Mouse (Mus musculus) ovary, adult 18-20 months (tissue): ENCODE measurements around the gene Lmna.

Experiments used
- DNase-seq: peaks from one replicate; pipeline ENCODE4 v3.0.0; 2022; ENCODE audit warnings: low spot score, mixed read lengths

The Lmna gene

DNA sequence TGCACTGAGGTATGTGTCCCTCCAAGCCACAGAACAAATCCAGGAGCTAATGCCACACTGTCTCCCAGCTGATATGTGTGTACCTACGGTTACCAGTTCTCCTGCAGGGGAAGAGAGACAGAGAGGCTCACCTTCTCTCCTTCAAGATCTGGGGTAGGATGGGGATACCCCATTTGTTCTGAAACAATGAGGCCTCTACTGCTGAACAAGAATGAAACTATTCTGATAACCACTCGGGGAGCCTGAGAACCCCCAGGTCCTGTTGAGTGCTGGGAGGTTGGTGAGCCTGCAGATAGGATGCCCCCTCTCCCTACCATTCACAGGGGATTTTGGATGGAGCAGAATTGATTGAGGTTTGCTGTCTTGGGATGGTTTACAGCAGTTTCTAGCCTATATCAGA, 10.3 kb upstream of the Lmna start:
- DNase-seq: no peak

GRCm38 (mm10) chr3:88518411-88518810, 8.7 kb upstream of the Lmna start:
- DNase-seq: no peak

DNA sequence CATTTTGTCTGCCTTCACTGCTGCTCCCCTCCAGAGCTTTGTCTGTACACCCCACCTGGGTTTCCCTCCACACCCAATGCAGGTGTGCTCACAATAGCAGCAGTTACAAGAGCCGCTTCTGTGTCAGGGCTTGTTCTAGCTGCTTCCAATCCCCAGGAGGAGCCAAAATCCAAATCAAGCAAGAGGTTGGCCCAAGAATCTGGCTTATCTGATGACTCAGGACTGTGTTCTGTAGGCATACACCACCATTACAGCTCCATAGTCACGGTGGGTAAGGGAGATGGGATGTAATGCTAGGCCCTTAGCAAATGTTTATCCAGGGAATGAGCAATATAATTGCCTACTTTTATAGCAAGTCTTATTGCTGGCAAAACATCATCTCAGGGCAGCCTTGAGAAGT, 6.7 kb upstream of the Lmna start:
- DNase-seq: no peak

DNA sequence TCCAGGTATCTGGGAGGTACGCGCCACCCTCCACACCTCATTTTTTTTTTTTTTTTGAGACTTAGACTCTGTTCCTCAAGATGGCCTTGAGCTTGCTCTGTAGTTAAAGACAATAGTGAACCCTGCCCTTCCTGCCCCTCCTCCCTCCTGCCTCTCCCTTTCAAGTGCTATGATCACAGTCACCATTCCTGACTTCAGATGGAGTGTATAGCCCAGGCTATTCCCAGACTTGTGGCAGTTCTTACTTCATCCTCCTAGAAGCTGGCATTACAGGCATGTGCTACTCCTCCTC, 5.3 kb upstream of the Lmna start:
- no peak for DNase-seq

DNA sequence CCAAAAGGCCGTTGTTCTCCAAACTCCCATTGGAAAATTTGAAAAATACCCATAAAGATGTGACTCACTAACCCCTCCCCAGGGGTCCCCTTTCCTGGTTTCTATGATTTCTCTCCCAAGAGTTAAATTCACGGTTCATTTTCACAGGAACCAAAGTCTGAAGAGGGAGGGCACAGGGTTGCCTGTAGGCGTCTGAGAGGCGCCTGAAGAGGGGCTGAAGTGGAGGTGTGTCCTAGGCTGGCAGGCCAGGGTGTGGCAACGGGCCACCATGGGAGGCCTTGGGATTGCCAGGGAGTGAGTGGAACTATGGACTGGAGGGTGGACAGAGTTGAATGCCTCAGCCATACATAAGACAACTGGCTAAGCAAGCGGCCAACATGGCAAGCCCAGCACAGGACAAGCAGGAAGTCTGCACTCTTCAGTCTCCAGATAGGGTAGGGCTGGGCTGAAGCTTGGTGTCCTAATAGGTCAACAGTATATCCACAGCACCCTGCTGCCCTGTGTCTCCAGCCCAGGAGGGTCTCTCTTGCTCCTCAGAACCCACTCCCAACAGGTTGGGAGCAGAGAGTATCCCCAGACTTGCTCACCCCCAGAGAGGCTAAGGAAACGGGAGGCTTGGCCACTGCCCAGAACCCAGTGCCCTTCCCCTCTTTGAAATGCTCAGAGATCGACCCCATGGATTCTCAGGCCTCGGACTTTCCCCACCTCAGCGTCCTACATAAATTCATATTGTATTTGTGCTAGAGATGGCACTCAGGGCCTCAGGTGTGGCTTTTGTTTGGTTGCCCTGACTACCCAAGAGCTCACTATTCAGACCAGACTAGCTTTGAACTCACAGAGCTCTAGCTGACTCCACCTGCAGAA, 4.7 kb upstream of the Lmna start:
- DNase-seq: no peak

GRCm38 (mm10) chr3:88513546-88514115, 3.9 kb upstream of the Lmna start:
- DNase-seq: no peak

- no peak for DNase-seq
Measured at GRCm38 (mm10) chr3:88512896-88513545, 3.3 kb upstream of the Lmna start.

DNA sequence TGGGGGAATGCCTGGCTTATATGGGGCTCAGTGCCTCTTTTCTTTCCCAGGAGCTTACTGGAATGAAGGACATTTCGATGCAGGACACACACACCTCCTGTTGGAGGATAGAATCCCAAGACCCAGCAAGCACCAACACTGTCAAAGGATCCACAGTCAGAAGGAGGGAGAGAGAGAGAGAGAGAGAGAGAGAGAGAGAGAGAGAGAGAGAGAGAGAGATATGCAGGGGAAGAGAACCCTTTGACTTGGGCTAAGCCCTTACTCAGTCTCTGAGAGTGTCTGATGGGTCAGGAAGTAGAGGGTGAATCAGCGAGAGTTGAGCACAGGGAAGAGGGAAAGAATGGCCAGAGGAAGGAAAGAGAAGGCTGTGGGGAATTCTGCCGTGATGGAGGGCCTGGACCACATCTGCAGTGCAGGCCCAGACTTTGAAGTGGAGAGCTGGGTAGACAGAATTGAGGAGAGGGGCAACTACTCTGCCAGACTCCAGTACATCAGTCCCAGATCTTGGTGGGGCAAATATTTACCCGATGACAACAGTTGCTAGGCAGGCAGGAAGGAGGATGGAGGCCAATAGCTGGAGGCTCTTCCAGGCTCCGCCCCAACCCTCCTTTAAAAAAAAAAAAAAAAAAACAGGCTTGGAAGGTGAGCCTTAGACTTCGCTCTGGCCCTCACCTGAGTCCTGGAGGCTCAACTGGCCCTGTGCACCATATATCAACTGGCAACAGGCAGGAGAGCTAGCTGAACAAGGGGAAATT, 2.6 kb upstream of the Lmna start:
- no peak for DNase-seq

- no peak for DNase-seq
Measured at GRCm38 (mm10) chr3:88511559-88511958, 1.8 kb upstream of the Lmna start.

GRCm38 (mm10) chr3:88510421-88511289, 899 bp upstream of the Lmna start:
- DNase-seq: no peak

DNA sequence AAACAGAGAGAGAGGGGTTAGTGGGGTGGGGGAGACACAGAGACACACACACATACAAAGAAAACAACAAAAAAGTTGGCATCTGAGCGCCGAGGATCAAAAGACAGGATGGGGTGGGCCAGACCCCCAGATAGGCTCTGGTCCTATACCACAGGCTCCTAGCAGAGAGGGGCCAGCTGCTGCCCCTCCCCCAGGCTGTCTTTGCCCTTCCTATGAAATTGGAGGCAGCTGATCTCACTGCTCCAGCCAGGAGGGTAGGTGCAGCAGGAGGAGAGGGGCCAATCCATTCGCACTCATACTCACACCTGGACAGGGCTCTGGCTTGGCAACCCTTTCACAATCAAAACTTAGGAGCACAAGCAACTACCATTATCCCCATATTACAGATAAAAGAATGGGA, 506 bp downstream of the Lmna start:
- DNase-seq: no peak

DNA sequence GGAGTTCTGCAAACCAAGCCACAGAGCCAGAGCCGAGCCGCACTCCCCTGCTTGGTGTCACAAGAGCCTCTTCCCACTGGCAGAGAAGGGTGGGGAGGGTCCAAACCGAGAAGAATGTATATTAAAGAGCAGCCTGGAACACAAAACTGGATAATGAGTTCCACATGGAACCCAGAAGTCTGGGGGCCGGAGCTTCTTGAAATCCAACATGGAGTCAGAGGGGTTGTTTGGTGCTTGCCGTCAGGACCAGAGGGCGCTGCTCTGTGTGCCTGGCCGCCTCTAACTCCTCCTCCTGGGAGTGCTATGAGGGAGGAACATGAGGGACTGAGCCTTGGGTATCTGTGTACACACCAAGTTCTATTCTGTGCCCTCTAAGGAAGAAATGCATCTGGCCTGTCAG, 4.0 kb downstream of the Lmna start:
- DNase-seq: no peak

DNA sequence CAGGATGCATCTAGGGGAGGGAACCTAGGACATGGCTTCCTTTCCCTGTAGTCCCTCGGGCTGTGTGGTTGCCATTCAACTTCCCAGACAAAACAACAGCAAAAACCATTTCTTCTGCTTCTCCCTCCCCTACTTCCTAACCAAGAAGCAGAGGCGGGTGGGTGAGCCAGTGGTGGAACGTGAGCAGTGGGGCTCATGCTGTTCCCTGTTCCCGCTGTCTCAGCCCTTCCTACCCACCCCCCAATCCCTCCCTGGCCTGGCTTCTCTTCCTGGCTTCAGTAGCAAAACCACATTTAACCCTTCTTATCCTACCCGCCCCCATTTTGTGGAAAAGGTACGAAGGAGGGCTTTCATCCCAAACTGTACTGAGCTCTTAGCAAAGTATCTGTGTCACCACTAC, 4.7 kb downstream of the Lmna start:
- DNase-seq: no peak

DNA sequence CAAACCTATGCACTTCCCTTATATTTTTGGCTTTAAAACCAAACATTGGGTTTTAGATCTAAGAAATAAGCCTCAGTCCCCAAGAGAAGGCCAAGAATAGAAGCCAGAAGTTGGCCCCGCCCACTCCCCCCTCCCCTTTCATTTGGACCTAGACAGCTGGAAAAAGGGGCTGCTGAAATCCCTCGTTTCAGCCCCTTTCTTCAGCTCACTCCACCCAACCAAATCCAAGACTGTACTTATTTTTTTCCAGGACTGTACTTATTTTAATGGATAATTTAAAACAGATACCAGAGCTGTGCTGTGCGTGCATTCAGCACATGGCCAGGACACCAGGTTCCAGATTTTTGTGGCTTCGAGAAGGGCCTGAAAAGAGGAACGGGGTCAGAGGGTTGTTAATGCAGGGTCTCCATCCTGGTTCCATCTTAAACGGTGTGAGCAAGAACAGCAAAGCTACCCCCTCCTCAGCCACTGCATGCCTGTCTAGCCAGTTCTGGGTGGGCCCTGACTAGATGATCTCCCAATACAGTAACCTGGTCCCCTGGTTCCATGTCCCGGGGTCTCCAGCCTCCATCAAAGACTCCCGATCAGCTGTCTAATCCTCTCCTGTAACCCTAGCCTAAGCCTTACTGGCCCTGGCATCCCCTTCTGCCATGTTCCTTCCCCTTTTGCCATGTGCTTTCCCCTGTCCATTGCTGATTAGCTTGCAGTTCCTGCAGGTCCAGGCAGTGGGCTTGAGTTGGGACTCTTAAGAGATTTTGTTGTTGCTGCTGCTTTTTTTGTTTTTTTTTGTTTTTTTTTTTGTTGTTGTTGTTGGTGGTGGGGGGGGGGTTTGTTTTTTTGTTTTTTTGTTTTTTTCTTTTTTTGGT, 5.6 kb downstream of the Lmna start:
- no peak for DNase-seq

DNA sequence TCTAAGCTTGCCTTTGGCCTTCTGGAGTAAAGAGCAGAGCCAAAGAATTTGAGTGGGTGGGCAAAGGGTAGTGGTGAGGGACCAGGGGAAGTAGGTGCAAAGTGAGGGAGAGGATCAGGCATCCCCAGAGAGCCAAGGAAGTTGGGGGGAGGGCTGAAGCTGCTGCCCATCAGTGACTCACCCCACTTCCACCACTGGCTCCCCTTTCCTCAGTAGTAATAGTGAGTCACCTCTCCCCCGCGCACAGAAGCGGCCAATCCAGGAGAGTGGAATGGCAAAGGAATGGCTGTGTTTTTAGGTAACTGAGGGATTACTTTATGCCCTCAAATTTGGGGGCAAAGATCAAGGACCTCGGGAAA, 6.3 kb downstream of the Lmna start:
- peak; percentile 59 for DNase-seq

DNA sequence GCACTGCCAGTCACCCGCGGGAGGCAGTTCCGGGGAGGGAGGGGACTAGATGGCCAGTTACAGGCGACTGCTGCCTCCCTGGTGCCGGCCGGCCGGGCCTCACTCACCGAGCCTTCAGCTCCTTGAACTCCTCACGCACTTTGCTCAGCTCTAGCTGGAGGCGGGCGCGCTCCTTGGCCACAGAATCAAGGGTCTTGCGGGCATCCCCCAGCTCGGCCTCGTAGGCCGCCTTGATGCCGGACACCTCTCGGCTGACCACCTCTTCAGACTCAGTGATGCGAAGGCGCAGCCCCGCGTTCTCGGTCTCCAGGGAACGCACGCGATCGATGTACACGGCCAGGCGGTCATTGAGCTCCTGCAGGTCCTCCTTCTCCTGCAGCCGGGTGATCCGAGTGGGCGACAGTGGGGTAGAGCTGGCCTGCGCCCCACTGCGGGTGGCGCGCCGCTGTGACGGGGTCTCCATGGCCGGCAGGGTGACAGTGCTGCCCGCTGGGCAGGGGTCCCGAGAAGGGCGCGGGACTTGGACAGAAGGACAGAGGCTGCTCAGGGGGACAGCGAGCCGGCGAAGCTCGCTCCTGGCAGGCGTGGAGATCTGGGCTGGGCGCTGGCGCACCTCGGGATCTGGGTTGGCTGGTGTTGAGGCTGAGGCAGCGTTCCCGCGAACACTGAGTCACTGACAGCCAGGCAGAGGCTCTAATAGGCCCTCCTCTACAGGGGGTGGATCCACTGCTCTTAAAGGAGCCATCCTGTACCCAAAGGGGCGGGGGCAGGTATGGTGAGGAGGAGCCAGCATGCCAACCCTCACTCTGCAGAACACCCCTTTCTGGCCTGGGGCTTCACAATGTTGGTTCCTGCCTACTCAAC, 6.9 kb downstream of the Lmna start:
- DNase-seq: peak; percentile 86

DNA sequence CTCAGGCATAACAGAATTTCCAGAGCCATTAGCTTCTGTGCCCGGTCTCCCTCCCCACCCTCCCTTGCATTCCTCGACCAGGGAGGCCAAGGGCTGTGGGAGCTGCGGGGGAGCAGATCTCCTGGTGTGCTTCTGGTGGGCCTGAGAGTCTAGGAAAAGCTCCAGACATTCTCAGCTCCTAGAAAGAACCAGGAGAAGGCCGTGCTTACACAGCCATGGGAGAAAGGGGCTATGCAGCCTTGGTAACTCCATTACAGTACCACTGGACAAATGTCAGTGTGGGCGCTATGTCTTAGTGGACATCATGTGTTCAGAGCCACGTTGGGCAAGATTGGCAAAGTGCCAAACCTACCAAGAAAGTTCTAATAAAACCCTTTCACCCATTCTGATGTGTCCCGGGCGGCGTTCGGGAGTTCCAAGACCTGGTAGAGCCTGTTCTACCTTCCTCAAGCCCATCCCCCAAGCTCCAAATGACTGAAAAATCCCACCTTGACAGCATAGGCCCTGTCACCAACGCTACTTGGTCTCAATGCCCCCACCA, 7.7 kb downstream of the Lmna start:
- no peak for DNase-seq

GRCm38 (mm10) chr3:88501366-88502030, 8.3 kb downstream of the Lmna start:
- no peak for DNase-seq
